Mouse (Mus musculus) hindbrain, postnatal 0 days (tissue): ENCODE measurements around the gene B130006D01Rik. TPM values are rescaled to one million over a fixed set of nuclear protein-coding genes. Genes with fewer than 3 reads are reported as not detected.

Experiments used
- ATAC-seq: fragments of 200-750 bp; cut with Nextera tagmentation; 2 replicates; pipeline ENCODE4 v1.8.0; 2017; ENCODE audit warnings: mild to moderate bottlenecking, moderate TSS enrichment, moderate library complexity
- DNase-seq: peaks from one replicate; pipeline ENCODE4 v3.0.0-alpha.2; 2015; ENCODE audit warnings: low spot score
- H3K27ac ChIP-seq: fragments of 300-500 bp; sonication (generic); 2 replicates; pipeline ENCODE4 v1.5.1; 2014; ENCODE audit warnings: mild to moderate bottlenecking
- H3K27me3 ChIP-seq: fragments of 300-500 bp; sonication (generic); 2 replicates; pipeline ENCODE4 v1.6.1; 2014; ENCODE audit warnings: low read length, mixed read lengths; ENCODE audit not compliant: insufficient read depth
- H3K36me3 ChIP-seq: fragments of 300-500 bp; sonication (generic); 2 replicates; pipeline ENCODE4 v1.6.1; 2014; ENCODE audit warnings: low read length, mixed read lengths; ENCODE audit not compliant: insufficient read depth
- H3K4me1 ChIP-seq: fragments of 300-500 bp; sonication (generic); 2 replicates; pipeline ENCODE4 v1.6.1; 2014; ENCODE audit warnings: antibody characterized with exemption, low read length, mixed read lengths; ENCODE audit not compliant: insufficient read depth
- H3K4me2 ChIP-seq: fragments of 300-500 bp; sonication (generic); 2 replicates; pipeline ENCODE4 v1.6.1; 2014; ENCODE audit warnings: low read depth, mild to moderate bottlenecking, low read length, moderate library complexity, mixed read lengths
- H3K4me3 ChIP-seq: fragments of 300-500 bp; sonication (generic); 2 replicates; pipeline ENCODE4 v1.5.1; 2014; ENCODE audit warnings: low read length
- H3K9ac ChIP-seq: fragments of 300-500 bp; sonication (generic); replicated peaks from 2 replicates; pipeline ENCODE4 v1.6.1; 2014; ENCODE audit warnings: mild to moderate bottlenecking, low read length, moderate library complexity, mixed read lengths
- H3K9me3 ChIP-seq: fragments of 300-500 bp; sonication (generic); 2 replicates; pipeline ENCODE4 v1.6.1; 2016; ENCODE audit warnings: low read length, mixed read lengths
- CTCF ChIP-seq: IDR thresholded peaks from 2 replicates; pipeline ENCODE4 v1.5.1; 2016; ENCODE audit warnings: antibody characterized with exemption, control low read depth, low read depth
- WGBS: fragments of 180-500 bp; shearing (Covaris S2); extraction: QIAGEN DNeasy Blood & Tissue Kit; methylation state at CpG from one replicate; pipeline ENCODE4 v1.1.7; 2014; 5-methylcytosine and 5-hydroxymethylcytosine counted together
- polyA plus RNA-seq: library from polyadenylated mRNA; unstranded; fragments of >200 nt; fragmentation: Nextera tagmentation; extraction: Ambion mirVana; gene quantifications from 2 replicates; pipeline ENCODE4 v1.2.1, GENCODE M21; 2015
- total RNA-seq: library from RNA; depleted of rRNA; stranded (reverse); fragments of >200 nt; gene quantifications from 2 replicates; pipeline ENCODE4 v1.2.3, GENCODE M21; 2014

B130006D01Rik gene
- total and polyA plus RNA-seq, 2 experiments from 2014 or later, result 0.88 to 2.0 TPM

DNA sequence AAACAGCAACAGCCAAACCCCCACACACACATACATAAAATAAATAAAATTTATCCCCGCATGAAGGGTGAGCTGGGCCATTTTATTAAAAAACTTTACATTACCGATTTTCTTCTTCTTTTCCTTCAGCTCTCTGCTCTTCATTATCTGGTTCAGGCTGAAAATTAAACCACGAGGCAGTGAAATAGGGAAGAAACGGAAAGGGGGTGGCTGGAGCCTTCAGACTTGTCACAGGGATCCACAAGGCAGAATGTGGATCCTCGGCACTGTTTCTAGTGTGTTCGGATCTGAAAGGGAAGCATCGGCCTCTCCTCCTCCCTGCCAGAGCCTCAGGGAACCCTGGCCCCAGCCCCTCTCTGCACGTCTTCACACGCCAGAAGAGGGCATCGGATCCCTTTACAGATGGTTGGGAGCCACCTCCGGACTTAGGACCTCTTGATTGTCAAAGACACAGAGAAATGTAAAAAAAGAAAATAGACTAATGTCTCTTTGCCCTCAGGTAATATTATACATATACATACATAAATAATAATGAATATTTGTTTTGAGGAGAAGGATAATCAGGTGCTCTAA lies 36.2 kb upstream of the B130006D01Rik start:
- H3K36me3 ChIP-seq, result no peaks in the 10 kb centered on the region
- peak; percentile 29 for TF ChIP-seq CTCF
- H3K4me1 ChIP-seq, result no peaks in the 10 kb centered on the region
- no peaks in the 10 kb centered on the region for H3K9me3 ChIP-seq
- H3K9ac ChIP-seq, result no peak overlapping the region
- DNase-seq (no peak), ATAC-seq (no peak)
- H3K4me2 ChIP-seq, result no peak overlapping the region
- H3K27me3 ChIP-seq, result no peaks in the 10 kb centered on the region
- no peak overlapping the region for H3K27ac ChIP-seq
- H3K4me3 ChIP-seq, result no peak overlapping the region
- 44% methylated on average over 11 of the region's 11 CpGs for WGBS

DNA sequence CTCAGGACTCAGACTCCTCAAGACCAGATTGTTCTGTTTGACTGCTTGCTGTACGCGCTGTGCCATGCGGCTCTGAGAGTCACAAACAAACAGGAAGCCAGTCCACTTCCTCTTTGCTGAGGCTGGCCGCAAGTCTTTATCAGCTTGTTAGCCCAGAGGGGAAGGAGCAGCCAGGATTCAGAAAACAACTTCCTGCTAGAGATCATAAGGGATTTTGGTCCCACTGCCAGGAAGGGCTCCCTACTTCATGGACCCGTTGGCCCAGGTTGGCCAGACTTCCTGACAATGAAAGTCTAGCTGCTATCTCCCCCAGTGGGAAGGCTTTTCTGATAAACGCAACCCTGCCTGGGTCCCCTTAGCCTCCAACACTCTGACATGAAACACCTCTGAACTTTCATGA lies 34.9 kb upstream of the B130006D01Rik start:
- 0 out of 2 replicates have a peak overlapping the region, but pooled peaks have one; percentile 3 for H3K27ac ChIP-seq
- H3K4me2 ChIP-seq, result no peak overlapping the region
- no peak overlapping the region for H3K9ac ChIP-seq
- DNase-seq (no peak), ATAC-seq (no peak)
- no peak for TF ChIP-seq CTCF
- H3K4me3 ChIP-seq, result no peak overlapping the region
- H3K4me1 ChIP-seq, result no peaks in the 10 kb centered on the region
- 82% methylated on average over 6 of the region's 6 CpGs for whole genome bisulfite sequencing
- H3K36me3 ChIP-seq, result no peaks in the 10 kb centered on the region
- no peaks in the 10 kb centered on the region for H3K9me3 ChIP-seq
- no peaks in the 10 kb centered on the region for H3K27me3 ChIP-seq

DNA sequence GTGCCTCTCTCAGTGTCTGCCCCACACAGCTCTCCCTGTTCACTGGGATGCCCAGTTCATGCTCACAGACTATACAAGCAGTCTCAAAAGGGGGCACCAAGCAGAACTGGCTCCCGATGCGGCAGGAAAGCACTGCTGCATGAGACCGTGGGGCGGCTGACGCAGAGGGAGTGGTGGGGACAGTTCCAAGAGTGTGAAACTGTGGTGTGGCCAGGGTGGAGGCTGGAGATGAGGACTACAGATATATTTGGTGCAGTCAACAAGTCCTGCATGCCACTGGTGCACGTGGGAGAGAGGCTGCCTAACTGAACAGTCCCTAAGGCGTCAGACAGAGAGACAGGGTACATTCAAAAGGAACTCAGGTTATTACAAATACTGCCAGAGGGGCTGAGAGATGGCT lies 34.4 kb upstream of the B130006D01Rik start:
- Histone ChIP-seq H3K36me3 (no peaks in the 10 kb centered on the region), H3K27ac (no peak overlapping the region), H3K4me3 (no peak overlapping the region), H3K9me3 (no peaks in the 10 kb centered on the region), H3K27me3 (no peaks in the 10 kb centered on the region), H3K4me1 (no peaks in the 10 kb centered on the region), H3K4me2 (no peak overlapping the region), H3K9ac (no peak overlapping the region)
- TF ChIP-seq CTCF, result no peak
- 71% methylated on average over 7 of the region's 7 CpGs for WGBS
- no peak for DNase-seq
- no peak for ATAC-seq

DNA sequence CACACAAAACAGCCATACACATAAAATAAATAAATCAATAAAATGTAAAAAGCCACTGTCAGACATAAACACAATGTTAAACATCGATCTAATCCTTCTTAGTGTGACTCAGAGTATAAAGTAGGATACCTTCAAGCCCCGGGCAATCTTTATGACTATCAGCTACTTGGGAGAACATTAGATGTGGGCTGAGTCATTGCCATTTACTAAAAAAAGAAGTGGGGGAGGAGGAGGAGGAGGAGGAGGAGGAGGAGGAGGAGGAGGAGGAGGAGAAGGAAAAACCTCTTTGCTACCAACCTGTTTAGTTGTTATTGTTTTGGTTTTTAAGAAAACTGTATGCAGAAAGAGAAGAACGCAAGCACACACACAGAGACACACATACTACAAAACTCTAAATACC lies 33.8 kb upstream of the B130006D01Rik start:
- TF ChIP-seq CTCF, result no peak
- H3K27ac ChIP-seq, result no peak overlapping the region
- no peak overlapping the region for H3K4me2 ChIP-seq
- 91% methylated on average over 3 of the region's 3 CpGs for WGBS
- H3K9ac ChIP-seq, result no peak overlapping the region
- no peaks in the 10 kb centered on the region for H3K4me1 ChIP-seq
- ATAC-seq (no peak), DNase-seq (no peak)
- no peak overlapping the region for H3K4me3 ChIP-seq
- no peaks in the 10 kb centered on the region for H3K9me3 ChIP-seq
- H3K36me3 ChIP-seq, result no peaks in the 10 kb centered on the region
- no peaks in the 10 kb centered on the region for H3K27me3 ChIP-seq

DNA sequence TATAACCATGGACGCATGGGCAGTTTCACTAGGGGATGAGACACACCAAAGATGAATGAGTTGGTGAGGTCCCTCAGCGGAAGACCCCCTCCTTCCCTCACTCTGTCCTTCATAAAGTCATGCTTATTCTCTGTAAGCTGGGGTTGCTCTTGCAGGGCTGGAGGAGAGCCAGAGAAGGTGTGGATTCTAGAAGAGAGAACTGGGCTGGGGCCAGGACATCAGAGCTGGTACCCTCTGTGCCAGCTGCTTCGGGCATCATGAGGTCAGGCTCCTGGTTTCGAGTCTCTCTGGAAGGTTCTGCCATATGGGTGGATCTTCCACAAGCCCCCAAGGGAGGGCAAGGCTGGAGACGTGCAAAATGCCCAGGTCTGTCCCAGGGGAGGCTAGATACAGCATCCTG lies 24.8 kb upstream of the B130006D01Rik start:
- no peaks in the 10 kb centered on the region for H3K9me3 ChIP-seq
- TF ChIP-seq CTCF, result no peak
- no peaks in the 10 kb centered on the region for H3K4me1 ChIP-seq
- H3K27ac ChIP-seq, result no peak overlapping the region
- H3K36me3 ChIP-seq, result no peaks in the 10 kb centered on the region
- no peak overlapping the region for H3K4me2 ChIP-seq
- no peaks in the 10 kb centered on the region for H3K27me3 ChIP-seq
- no peak overlapping the region for H3K9ac ChIP-seq
- no peak for DNase-seq
- H3K4me3 ChIP-seq, result no peak overlapping the region
- ATAC-seq, result no peak
- 71% methylated on average over 5 of the region's 5 CpGs for WGBS

DNA sequence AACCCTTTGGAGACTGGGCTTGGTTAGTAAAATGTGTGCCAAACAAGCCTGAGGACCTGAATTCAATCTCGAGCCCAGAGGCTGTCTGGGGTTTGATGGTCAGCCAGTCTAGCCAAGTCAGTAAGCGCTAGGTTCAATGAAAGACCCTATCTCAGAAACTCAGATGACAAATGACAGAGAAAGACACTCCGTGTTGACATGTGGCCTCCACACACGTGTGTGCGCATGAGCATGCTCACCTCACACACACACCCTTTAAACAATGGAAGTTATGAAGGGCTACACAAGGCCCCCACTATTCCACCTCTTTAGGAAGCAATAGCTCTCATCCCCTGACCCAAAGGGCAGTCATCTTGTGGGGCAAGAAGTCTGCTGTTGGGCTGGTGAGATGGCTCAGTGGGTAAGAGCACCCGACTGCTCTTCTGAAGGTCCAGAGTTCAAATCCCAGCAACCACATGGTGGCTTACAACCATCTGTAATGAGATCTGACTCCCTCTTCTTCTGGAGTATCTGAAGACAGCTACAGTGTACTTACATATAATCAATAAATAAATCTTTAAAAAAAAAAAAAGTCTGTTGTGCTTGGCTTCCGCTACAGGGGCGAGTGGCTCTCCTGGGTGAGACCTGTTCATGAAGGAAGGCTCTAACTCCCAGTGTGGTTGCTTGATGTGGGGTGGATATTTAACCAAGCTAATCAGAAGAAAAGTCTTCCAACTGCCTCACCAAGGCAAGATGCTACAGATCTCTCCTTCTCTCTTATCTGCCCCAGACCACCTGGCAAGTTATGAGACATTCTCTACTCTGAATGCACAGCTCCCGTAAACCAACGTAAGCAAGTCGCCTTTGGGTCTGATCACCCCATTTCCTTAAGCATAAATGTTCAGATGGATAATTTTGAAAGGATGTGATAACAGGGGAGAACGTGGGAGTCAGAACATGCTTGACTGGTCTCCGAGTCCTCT lies 22.3 kb upstream of the B130006D01Rik start:
- no peaks in the 10 kb centered on the region for H3K4me1 ChIP-seq
- H3K9ac ChIP-seq, result no peak overlapping the region
- ATAC-seq, result no peak
- no peak for DNase-seq
- no peak overlapping the region for H3K4me3 ChIP-seq
- TF ChIP-seq CTCF, result no peak
- WGBS, result 93% methylated on average over 13 of the region's 13 CpGs
- no peak overlapping the region for H3K27ac ChIP-seq
- no peaks in the 10 kb centered on the region for H3K27me3 ChIP-seq
- H3K36me3 ChIP-seq, result no peaks in the 10 kb centered on the region
- H3K4me2 ChIP-seq, result no peak overlapping the region
- no peaks in the 10 kb centered on the region for H3K9me3 ChIP-seq
